Mouse (Mus musculus) hindbrain, embryonic 11.5 days (tissue): ENCODE data around the gene Slco1a5. TPM values are rescaled to one million over a fixed set of nuclear protein-coding genes. Genes with fewer than 3 reads are reported as not detected.
"Not testable (repeated sequence)": the region's sequence is repeated elsewhere in the genome, so short reads cannot be mapped to it uniquely, and the experiment has no call there.

ENCODE experiments used
- ATAC-seq: fragments of 200-750 bp; cut with Nextera tagmentation; 2 replicates; pipeline ENCODE4 v1.8.0; 2017; ENCODE audit warnings: mild to moderate bottlenecking, moderate TSS enrichment, moderate library complexity; ENCODE audit not compliant: low FRiP score
- DNase-seq: peaks from one replicate; pipeline ENCODE4 v3.0.0-alpha.2; 2015; ENCODE audit warnings: low spot score
- H3K27ac ChIP-seq: fragments of 300-500 bp; sonication (generic); 2 replicates; pipeline ENCODE4 v1.5.1; 2014; ENCODE audit warnings: mild to moderate bottlenecking, low read depth, low read length
- H3K27me3 ChIP-seq: fragments of 300-500 bp; sonication (generic); 2 replicates; pipeline ENCODE4 v1.6.1; 2014; ENCODE audit warnings: mild to moderate bottlenecking, low read length, moderate library complexity, mixed read lengths; ENCODE audit not compliant: control insufficient read depth, insufficient read depth
- H3K36me3 ChIP-seq: fragments of 300-500 bp; sonication (generic); 2 replicates; pipeline ENCODE4 v1.6.1; 2014; ENCODE audit warnings: mild to moderate bottlenecking, low read length, moderate library complexity, mixed read lengths; ENCODE audit not compliant: control insufficient read depth, insufficient read depth
- H3K4me1 ChIP-seq: fragments of 300-500 bp; sonication (generic); replicated peaks from 2 replicates; pipeline ENCODE4 v1.6.1; 2014; ENCODE audit warnings: low read length, mixed read lengths; ENCODE audit not compliant: control insufficient read depth, insufficient read depth
- H3K4me2 ChIP-seq: fragments of 300-500 bp; sonication (generic); replicated peaks from 2 replicates; pipeline ENCODE4 v1.6.1; 2014; ENCODE audit warnings: mild to moderate bottlenecking, low read depth, low read length
- H3K4me3 ChIP-seq: fragments of 300-500 bp; sonication (generic); 2 replicates; pipeline ENCODE4 v1.5.1; 2014; ENCODE audit warnings: low read depth, low read length
- H3K9ac ChIP-seq: fragments of 300-500 bp; sonication (generic); 2 replicates; pipeline ENCODE4 v1.6.1; 2014; ENCODE audit warnings: low read depth, low read length
- H3K9me3 ChIP-seq: fragments of 300-500 bp; sonication (generic); 2 replicates; pipeline ENCODE4 v1.6.1; 2016; ENCODE audit warnings: low read length; ENCODE audit not compliant: control insufficient read depth
- WGBS: fragments of 180-500 bp; shearing (Covaris S2); extraction: QIAGEN DNeasy Blood & Tissue Kit; methylation state at CpG from one replicate; pipeline ENCODE4 v1.1.7; 2014; 5-methylcytosine and 5-hydroxymethylcytosine counted together
- polyA plus RNA-seq: library from polyadenylated mRNA; unstranded; fragments of >200 nt; fragmentation: Nextera tagmentation; extraction: Ambion mirVana; gene quantifications from 2 replicates; pipeline ENCODE4 v1.2.1, GENCODE M21; 2014

Gene Slco1a5
- polyA plus RNA-seq, 1 experiment from 2014 or later = 0.65 TPM

DNA sequence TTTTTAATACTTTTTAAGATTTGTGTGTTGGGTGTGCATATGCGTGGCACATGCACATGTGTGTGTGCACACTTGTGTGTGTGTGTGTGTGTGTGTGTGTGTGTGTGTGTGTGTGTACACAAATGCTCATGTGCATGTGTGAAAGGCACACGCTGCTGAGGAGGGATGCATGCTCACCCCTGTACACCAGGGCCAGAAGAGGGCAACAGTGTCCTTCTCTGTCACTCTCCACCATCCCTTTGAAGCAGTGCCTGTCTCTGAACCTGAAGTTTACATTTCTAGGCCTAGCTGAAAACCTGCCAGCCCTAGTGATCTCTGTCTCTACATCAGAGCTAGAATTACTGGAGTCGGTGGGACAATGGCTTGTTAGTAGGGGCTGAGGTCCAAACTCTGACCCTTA is 3.8 kb upstream of the Slco1a5 start:
- H3K27ac ChIP-seq = no peak overlapping the region
- H3K4me3 ChIP-seq = no peak overlapping the region
- H3K4me2 ChIP-seq = no peak overlapping the region
- no peaks in the 10 kb centered on the region for H3K9me3 ChIP-seq
- H3K4me1 ChIP-seq = no peaks in the 10 kb centered on the region
- H3K9ac ChIP-seq = no peak overlapping the region
- no peaks in the 10 kb centered on the region for H3K36me3 ChIP-seq
- 75% methylated on average over 3 of the region's 3 CpGs for WGBS
- ATAC-seq (no peak), DNase-seq (no peak)
- H3K27me3 ChIP-seq = no peaks in the 10 kb centered on the region

- Histone ChIP-seq H3K4me3 (no peak overlapping the region), H3K9me3 (no peaks in the 10 kb centered on the region)
- no peak for ATAC-seq
These were observed 5.7 kb downstream of the Slco1a5 start for GRCm38 (mm10) chr6:142317106-142317505.

GRCm38 (mm10) chr6:142314285-142314684 is 8.5 kb downstream of the Slco1a5 start:
- no peaks in the 10 kb centered on the region for H3K27me3 ChIP-seq
- no peak overlapping the region for H3K9ac ChIP-seq
- DNase-seq = no peak
- H3K27ac ChIP-seq = no peak overlapping the region
- no peak for ATAC-seq
- no peaks in the 10 kb centered on the region for H3K36me3 ChIP-seq
- no peaks in the 10 kb centered on the region for H3K9me3 ChIP-seq
- H3K4me3 ChIP-seq = no peak overlapping the region
- no peaks in the 10 kb centered on the region for H3K4me1 ChIP-seq
- WGBS = 90% methylated on average over 5 of the region's 5 CpGs
- no peak overlapping the region for H3K4me2 ChIP-seq

More at GRCm38 (mm10) chr6:142317106-142317505, 5.7 kb downstream of the Slco1a5 start:
- Histone ChIP-seq H3K9ac (no peak overlapping the region), H3K4me2 (no peak overlapping the region), H3K27ac (no peak overlapping the region), H3K36me3 (no peaks in the 10 kb centered on the region), H3K4me1 (no peaks in the 10 kb centered on the region), H3K27me3 (no peaks in the 10 kb centered on the region)
- DNase-seq = no peak

- Histone ChIP-seq H3K36me3 (no peaks in the 10 kb centered on the region), H3K27ac (no peak overlapping the region), H3K9ac (no peak overlapping the region), H3K9me3 (no peaks in the 10 kb centered on the region), H3K27me3 (no peaks in the 10 kb centered on the region), H3K4me1 (no peaks in the 10 kb centered on the region), H3K4me2 (no peak overlapping the region), H3K4me3 (no peak overlapping the region)
- DNase-seq (no peak), ATAC-seq (no peak)
These were observed 17.7 kb downstream of the Slco1a5 start for GRCm38 (mm10) chr6:142305076-142305475.

DNA sequence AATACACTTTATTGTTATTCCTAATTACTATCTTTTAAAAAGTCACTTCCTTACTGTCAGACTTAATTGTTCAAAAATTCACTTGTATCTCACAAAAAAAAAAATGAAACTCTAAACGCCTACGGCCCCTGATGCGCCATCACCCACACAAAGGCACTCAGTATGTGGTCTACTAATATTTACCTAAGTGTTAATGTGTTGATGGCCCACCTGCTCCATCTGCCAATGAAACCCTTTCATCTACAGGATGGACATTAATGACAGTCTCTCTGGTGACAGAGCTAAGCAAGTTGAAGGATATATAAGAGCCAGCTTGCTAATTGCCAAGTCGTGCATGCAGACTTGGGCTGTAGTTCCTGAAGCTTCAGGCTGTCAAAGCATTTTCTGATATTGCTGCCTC is 24.7 kb downstream of the Slco1a5 start, which contains the start of gene Iapp:
TSS of gene Iapp (plus strand) at position 326 of the 400 bp plus-strand sequence.
- Histone ChIP-seq H3K4me1 (no peaks in the 10 kb centered on the region), H3K27me3 (no peaks in the 10 kb centered on the region), H3K36me3 (no peaks in the 10 kb centered on the region), H3K4me2 (no peak within 1 kb of the TSS), H3K27ac (no peak within 1 kb of the TSS), H3K9ac (no peak within 1 kb of the TSS), H3K9me3 (no peaks in the 10 kb centered on the region), H3K4me3 (no peak within 1 kb of the TSS)
- WGBS = 52% methylated on average over 4 of the region's 4 CpGs
- ATAC-seq = no peak
- DNase-seq = no peak

GRCm38 (mm10) chr6:142289413-142290118 is 33.2 kb downstream of the Slco1a5 start:
- DNase-seq (no peak), ATAC-seq (no peak)
- H3K4me3 ChIP-seq = no peak overlapping the region
- 67% methylated on average over 12 of the region's 12 CpGs for WGBS
- H3K4me2 ChIP-seq = no peak overlapping the region
- H3K4me1 ChIP-seq = no peaks in the 10 kb centered on the region
- no peak overlapping the region for H3K9ac ChIP-seq
- H3K27me3 ChIP-seq = no peaks in the 10 kb centered on the region
- no peak overlapping the region for H3K27ac ChIP-seq
- no peaks in the 10 kb centered on the region for H3K36me3 ChIP-seq
- H3K9me3 ChIP-seq = no peaks in the 10 kb centered on the region

DNA sequence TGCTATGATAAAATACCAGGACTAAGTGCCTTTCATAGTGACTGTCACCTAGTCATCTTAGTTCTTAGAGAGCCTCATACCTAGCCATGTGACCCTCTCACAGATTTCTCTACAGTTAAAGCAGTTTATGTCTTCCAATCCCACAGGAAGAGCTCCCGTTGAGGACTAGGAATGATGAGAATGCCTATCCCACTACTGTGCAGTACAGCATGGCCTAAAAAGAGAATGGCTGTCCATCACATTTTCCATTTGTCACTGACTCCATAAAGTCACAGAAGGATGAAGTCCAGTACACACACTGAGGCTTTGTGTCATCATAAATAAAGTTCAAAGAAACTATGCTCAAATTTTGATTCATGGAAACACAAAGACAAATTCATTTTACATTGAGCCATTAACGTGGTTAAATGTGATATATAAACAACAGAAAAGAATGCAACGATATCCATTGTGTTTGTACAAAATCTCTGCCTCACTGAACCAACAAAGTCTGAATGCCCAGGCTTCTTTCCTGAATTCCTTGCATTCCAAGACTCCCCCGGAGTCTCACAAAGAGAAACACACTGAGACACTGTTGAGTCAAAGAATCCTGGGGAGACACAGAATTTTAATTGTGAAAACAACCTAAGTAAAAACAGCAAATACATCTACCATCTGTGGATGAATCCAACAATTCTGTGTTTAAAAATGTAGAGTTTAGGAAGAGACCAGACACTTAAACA is 46.9 kb downstream of the Slco1a5 start:
- Histone ChIP-seq H3K36me3 (no peaks in the 10 kb centered on the region), H3K9ac (no peak overlapping the region), H3K27ac (no peak overlapping the region), H3K4me1 (no peaks in the 10 kb centered on the region), H3K27me3 (no peaks in the 10 kb centered on the region), H3K9me3 (no peaks in the 10 kb centered on the region), H3K4me2 (no peak overlapping the region), H3K4me3 (no peak overlapping the region)
- DNase-seq (peak; percentile 6), ATAC-seq (0 out of 2 replicates have a peak, but pooled peaks have one; percentile 51)
- WGBS = 2% methylated on average over 4 of the region's 4 CpGs

DNA sequence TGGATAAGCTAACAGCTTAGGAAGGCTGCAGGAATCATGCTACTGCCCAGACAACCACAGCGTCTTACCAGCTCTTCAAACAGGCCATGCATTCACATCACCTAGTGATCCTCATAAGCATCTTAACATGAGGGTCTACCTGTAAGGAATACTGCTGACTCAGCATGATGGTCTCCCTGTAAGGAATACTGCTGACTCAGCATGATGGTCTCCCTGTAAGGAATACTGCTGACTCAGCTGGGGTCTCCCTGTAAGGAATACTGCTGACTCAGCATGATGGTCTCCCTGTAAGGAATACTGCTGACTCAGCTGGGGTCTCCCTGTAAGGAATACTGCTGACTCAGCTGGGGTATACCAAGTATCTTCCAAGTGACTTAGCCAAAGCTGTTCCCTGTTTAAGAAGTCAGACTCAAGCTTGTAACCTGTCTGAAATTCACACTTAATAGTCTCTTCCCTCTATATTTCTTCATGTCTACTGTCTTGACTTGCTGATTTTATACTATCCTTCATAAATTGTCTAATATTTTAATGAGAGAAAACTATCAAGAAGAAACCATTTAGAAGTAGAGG is 72.0 kb downstream of the Slco1a5 start:
- not testable (repeated sequence) for H3K27me3 ChIP-seq, H3K9me3 ChIP-seq, H3K4me2 ChIP-seq, H3K4me3 ChIP-seq, DNase-seq, ATAC-seq, H3K36me3 ChIP-seq, H3K4me1 ChIP-seq, H3K27ac ChIP-seq, H3K9ac ChIP-seq
- WGBS = 95% methylated on average over 1 of the region's 1 CpGs
